Mouse (Mus musculus): ENCODE data around the gene 1700008O03Rik. TPM values are rescaled to one million over a fixed set of nuclear protein-coding genes. Genes with fewer than 3 reads are reported as not detected.

The 1700008O03Rik gene
- polyA plus RNA-seq, 1 experiment from 2014 or later, result 0.98 TPM

GRCm38 (mm10) chr7:44326614-44327013 lies 59.0 kb downstream of the 1700008O03Rik start:
- DNase-seq (ENCODE audit: low read depth, low spot score) (no peak), ATAC-seq (no peak)
- H3K27me3 ChIP-seq, result peaks cover 31% of the 10 kb centered on the region
- POLR2A ChIA-PET, result no interaction called here
- in situ Hi-C loops (cut with MboI; ENCODE audit: low pct_unique_long_range_greater_than_20kb), result loop anchor here (25.0 kb wide), 1 partner anchor 439 kb away; the partner anchor contains the start of gene Klk4
- TF ChIP-seq CTCF (IDR thresholded peaks at IDR 0.05), result no peak
- CTCF ChIA-PET, result interaction anchor here (1.2 kb wide), 1 partner anchor 31 kb away, joined by 3 read pairs; no protein-coding TSS in a partner anchor

- CTCF ChIA-PET, result no interaction called here
- H3K27me3 ChIP-seq, result peaks cover 29% of the 10 kb centered on the region
- in situ Hi-C loops (cut with MboI; ENCODE audit: low pct_unique_long_range_greater_than_20kb), result no loop called here
- TF ChIP-seq CTCF (IDR thresholded peaks at IDR 0.05), result no peak
- ATAC-seq (no peak), DNase-seq (ENCODE audit: low read depth, low spot score) (no peak)
- POLR2A ChIA-PET, result no interaction called here
Observed at GRCm38 (mm10) chr7:44322290-44322689, 63.3 kb downstream of the 1700008O03Rik start.

GRCm38 (mm10) chr7:44320886-44321285 lies 64.7 kb downstream of the 1700008O03Rik start:
- DNase-seq (ENCODE audit: low read depth, low spot score), result no peak
- in situ Hi-C loops (cut with MboI; ENCODE audit: low pct_unique_long_range_greater_than_20kb), result no loop called here
- ChIA-PET POLR2A (no interaction called here), CTCF (no interaction called here)
- ATAC-seq, result no peak
- TF ChIP-seq CTCF (IDR thresholded peaks at IDR 0.05), result no peak
- H3K27me3 ChIP-seq, result peaks cover 30% of the 10 kb centered on the region

GRCm38 (mm10) chr7:44317913-44318312 lies 67.7 kb downstream of the 1700008O03Rik start:
- ChIA-PET CTCF (interaction anchor here (0.9 to 1.3 kb wide), 4 partner anchors 9 to 35 kb away, joined by 3 read pairs; no protein-coding TSS in a partner anchor), POLR2A (interaction anchor here (0.7 kb wide), 1 partner anchor 16 kb away, joined by 3 read pairs; no protein-coding TSS in a partner anchor)
- DNase-seq (ENCODE audit: low read depth, low spot score), result no peak
- peaks cover 14% of the 10 kb centered on the region for H3K27me3 ChIP-seq
- no peak for ATAC-seq
- in situ Hi-C loops (cut with MboI; ENCODE audit: low pct_unique_long_range_greater_than_20kb), result no loop called here
- TF ChIP-seq CTCF (IDR thresholded peaks at IDR 0.05), result no peak

- ChIA-PET CTCF (interaction anchor here (1.2 kb wide), 1 partner anchor 50 kb away, joined by 4 read pairs; no protein-coding TSS in a partner anchor), POLR2A (no interaction called here)
- TF ChIP-seq CTCF (IDR thresholded peaks at IDR 0.05), result no peak
- in situ Hi-C loops (cut with MboI; ENCODE audit: low pct_unique_long_range_greater_than_20kb), result no loop called here
- DNase-seq (ENCODE audit: low read depth, low spot score) (no peak), ATAC-seq (no peak)
- peaks cover 23% of the 10 kb centered on the region for H3K27me3 ChIP-seq
Observed at GRCm38 (mm10) chr7:44312484-44312883, 73.1 kb downstream of the 1700008O03Rik start.

- TF ChIP-seq CTCF (IDR thresholded peaks at IDR 0.05), result no peak
- in situ Hi-C loops (cut with MboI; ENCODE audit: low pct_unique_long_range_greater_than_20kb), result no loop called here
- DNase-seq (ENCODE audit: low read depth, low spot score) (no peak), ATAC-seq (peak; percentile 42)
- ChIA-PET CTCF (interaction anchor here (1.2 kb wide), 1 partner anchor 49 kb away, joined by 4 read pairs; no protein-coding TSS in a partner anchor), POLR2A (no interaction called here)
- peaks cover 23% of the 10 kb centered on the region for H3K27me3 ChIP-seq
Observed at GRCm38 (mm10) chr7:44311713-44312304, 73.8 kb downstream of the 1700008O03Rik start.

GRCm38 (mm10) chr7:44310878-44311712 lies 74.5 kb downstream of the 1700008O03Rik start:
- POLR2A ChIA-PET, result no interaction called here
- in situ Hi-C loops (cut with MboI; ENCODE audit: low pct_unique_long_range_greater_than_20kb), result no loop called here
- peaks cover 20% of the 10 kb centered on the region for H3K27me3 ChIP-seq
- no peak for TF ChIP-seq CTCF (IDR thresholded peaks at IDR 0.05)
- ATAC-seq, result no peak
- no peak for DNase-seq (ENCODE audit: low read depth, low spot score)
- CTCF ChIA-PET, result interaction anchor here (1.2 kb wide), 1 partner anchor 48 kb away, joined by 4 read pairs; no protein-coding TSS in a partner anchor

- TF ChIP-seq CTCF (IDR thresholded peaks at IDR 0.05), result no peak
- ChIA-PET CTCF (no interaction called here), POLR2A (interaction anchor here (0.6 kb wide), 1 partner anchor 41 kb away, joined by 4 read pairs; no protein-coding TSS in a partner anchor)
- in situ Hi-C loops (cut with MboI; ENCODE audit: low pct_unique_long_range_greater_than_20kb), result no loop called here
- peaks cover 24% of the 10 kb centered on the region for H3K27me3 ChIP-seq
- DNase-seq (ENCODE audit: low read depth, low spot score) (no peak), ATAC-seq (no peak)
Observed at GRCm38 (mm10) chr7:44310285-44310877, 75.2 kb downstream of the 1700008O03Rik start.

Other genes starting within 250 kb of the 1700008O03Rik start
- not detected for gene Klk1b16, start 249.1 kb downstream of the 1700008O03Rik start, polyA plus RNA-seq (2021)
- gene Klk1b24, start 197.6 kb downstream of the 1700008O03Rik start, polyA plus RNA-seq (2021), result not detected
- gene Klk1b3, start 187.6 kb downstream of the 1700008O03Rik start, polyA plus RNA-seq (2021), result not detected
- gene Klk1b4, start 178.4 kb downstream of the 1700008O03Rik start, polyA plus RNA-seq (2021), result not detected
- gene Klk1b5, start 169.9 kb downstream of the 1700008O03Rik start, polyA plus RNA-seq (2021), result not detected
- not detected for gene Klk1, start 160.5 kb downstream of the 1700008O03Rik start, polyA plus RNA-seq (2021)
- not detected for gene Gm36864, start 149.6 kb downstream of the 1700008O03Rik start, polyA plus RNA-seq (2021)
- 0.23 TPM for gene 1700028J19Rik, start 139.1 kb downstream of the 1700008O03Rik start, polyA plus RNA-seq (2021)
- gene 2410002F23Rik, start 139.1 kb downstream of the 1700008O03Rik start, polyA plus RNA-seq (2021), result 32.3 TPM
- gene Acp4, start 128.4 kb downstream of the 1700008O03Rik start, polyA plus RNA-seq (2021), result not detected
- gene Gm15517, start 124.4 kb downstream of the 1700008O03Rik start, polyA plus RNA-seq (2021), result not detected
- 0.68 TPM for gene Clec11a, start 78.9 kb downstream of the 1700008O03Rik start, polyA plus RNA-seq (2021)
- 1.9 TPM for gene Shank1, start 75.6 kb downstream of the 1700008O03Rik start, polyA plus RNA-seq (2021)
- gene Syt3, start 1.7 kb downstream of the 1700008O03Rik start, polyA plus RNA-seq (2021), result 6.4 TPM
- gene Lrrc4b, start 43.2 kb upstream of the 1700008O03Rik start, polyA plus RNA-seq (2021), result 0.03 TPM
- not detected for gene Aspdh, start 79.6 kb upstream of the 1700008O03Rik start, polyA plus RNA-seq (2021)
- 70.4 TPM for gene Josd2, start 82.2 kb upstream of the 1700008O03Rik start, polyA plus RNA-seq (2021)
- 249 TPM for gene Emc10, start 110.7 kb upstream of the 1700008O03Rik start, polyA plus RNA-seq (2021)
- 6.9 TPM for gene Fam71e1, start 110.8 kb upstream of the 1700008O03Rik start, polyA plus RNA-seq (2021)
- 0.08 TPM for gene Mybpc2, start 138.8 kb upstream of the 1700008O03Rik start, polyA plus RNA-seq (2021)
- 0.14 TPM for gene Spib, start 146.3 kb upstream of the 1700008O03Rik start, polyA plus RNA-seq (2021)
- 30.9 TPM for gene Pold1, start 163.0 kb upstream of the 1700008O03Rik start, polyA plus RNA-seq (2021)
- 113 TPM for gene Nr1h2, start 168.1 kb upstream of the 1700008O03Rik start, polyA plus RNA-seq (2021)
- 2.7 TPM for gene Napsa, start 186.6 kb upstream of the 1700008O03Rik start, polyA plus RNA-seq (2021)
- 0.18 TPM for gene Kcnc3, start 204.8 kb upstream of the 1700008O03Rik start, polyA plus RNA-seq (2021)